Mouse (Mus musculus): ENCODE results near the gene Cep295. TPM values are rescaled to one million over a fixed set of nuclear protein-coding genes. Genes with fewer than 3 reads are reported as not detected.

Cep295 gene
- polyA plus RNA-seq, 1 experiment from 2014 or later: 26.2 TPM

DNA sequence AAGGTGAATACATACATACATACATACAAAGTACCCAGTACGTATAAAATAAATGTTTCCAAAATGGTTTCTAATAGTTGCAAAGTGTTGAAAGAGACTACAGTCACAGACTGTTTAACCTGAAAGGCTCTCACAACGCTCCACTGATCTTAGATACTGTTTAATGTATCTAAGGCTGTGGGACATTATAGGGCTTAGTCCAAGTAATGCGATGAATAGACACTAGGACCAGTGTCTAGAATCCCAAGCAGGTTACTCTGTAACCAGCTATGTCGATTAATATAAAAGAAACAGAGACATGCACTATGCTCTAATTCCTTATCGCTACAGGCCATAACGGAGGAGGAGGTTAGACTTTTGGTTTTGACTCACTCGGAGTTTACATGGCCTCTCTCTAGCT lies 60.5 kb downstream of the Cep295 start:
- Histone ChIP-seq H3K4me3 (ENCODE audit: low read depth, low read length) (no peak overlapping the region), H3K9me3 (ENCODE audit: low read depth, low read length) (no peaks in the 10 kb centered on the region), H3K4me2 (no peak overlapping the region), H3K27ac (ENCODE audit: low read depth) (no peak overlapping the region), H3K36me3 (ENCODE audit: insufficient read depth) (no peaks in the 10 kb centered on the region), H3K27me3 (ENCODE audit: insufficient read depth, low read length) (no peaks in the 10 kb centered on the region), H3K4me1 (ENCODE audit: insufficient read depth) (no peaks in the 10 kb centered on the region), H3K9ac (no peak overlapping the region)
- TF ChIP-seq CTCF (IDR thresholded peaks at IDR 0.05; ENCODE audit: low read depth): no peak
- no peak for ATAC-seq (ENCODE audit: insufficient read depth)
- no peak for DNase-seq
- WGBS: 86% methylated on average over 7 of the region's 7 CpGs

DNA sequence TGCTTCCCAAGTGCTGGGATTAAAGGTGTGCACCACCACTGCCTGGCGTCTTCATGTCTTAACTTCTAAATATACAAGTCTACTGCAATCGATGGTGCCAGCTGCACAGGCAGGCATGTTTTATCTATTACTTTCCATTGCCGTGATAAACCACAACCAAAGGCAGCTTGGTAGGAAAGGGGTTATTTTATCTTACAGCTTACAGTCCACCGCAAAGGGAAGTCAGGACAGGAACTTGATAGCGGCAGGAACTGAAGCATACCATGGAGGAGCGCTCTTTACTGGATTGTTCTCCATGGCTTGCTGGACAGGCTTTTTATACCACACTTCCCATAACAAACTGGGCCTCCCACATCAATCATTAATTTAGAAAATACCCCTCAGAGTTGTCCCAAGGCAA lies 68.3 kb downstream of the Cep295 start:
- H3K27me3 ChIP-seq (ENCODE audit: insufficient read depth, low read length): no peaks in the 10 kb centered on the region
- H3K4me3 ChIP-seq (ENCODE audit: low read depth, low read length): no peak overlapping the region
- ATAC-seq (ENCODE audit: insufficient read depth) (no peak), DNase-seq (no peak)
- WGBS: 81% methylated on average over 6 of the region's 6 CpGs
- no peaks in the 10 kb centered on the region for H3K9me3 ChIP-seq (ENCODE audit: low read depth, low read length)
- TF ChIP-seq CTCF (IDR thresholded peaks at IDR 0.05; ENCODE audit: low read depth): no peak
- no peaks in the 10 kb centered on the region for H3K4me1 ChIP-seq (ENCODE audit: insufficient read depth)
- no peak overlapping the region for H3K27ac ChIP-seq (ENCODE audit: low read depth)
- H3K4me2 ChIP-seq: no peak overlapping the region
- no peaks in the 10 kb centered on the region for H3K36me3 ChIP-seq (ENCODE audit: insufficient read depth)
- no peak overlapping the region for H3K9ac ChIP-seq

DNA sequence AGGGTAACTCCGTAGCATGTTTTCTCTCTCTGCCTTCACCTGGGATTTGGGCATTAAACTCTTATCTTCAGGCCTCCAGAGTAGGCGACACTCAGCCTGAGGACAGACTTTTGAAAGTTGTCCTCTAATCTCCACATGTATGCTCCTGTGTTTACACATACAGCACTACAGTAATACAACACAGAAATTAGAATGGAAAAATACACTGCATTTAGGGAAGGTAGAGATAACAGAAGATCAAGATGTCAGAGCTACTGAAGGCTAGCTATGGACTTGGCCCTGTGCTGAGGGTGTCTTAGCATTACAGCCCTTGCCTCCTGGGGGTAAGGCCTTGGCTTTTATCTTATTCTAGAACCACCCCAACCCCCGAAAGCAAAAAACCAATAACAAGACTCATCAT lies 69.2 kb downstream of the Cep295 start:
- TF ChIP-seq CTCF (IDR thresholded peaks at IDR 0.05; ENCODE audit: low read depth): no peak
- ATAC-seq (ENCODE audit: insufficient read depth): no peak
- 76% methylated on average over 3 of the region's 3 CpGs for WGBS

DNA sequence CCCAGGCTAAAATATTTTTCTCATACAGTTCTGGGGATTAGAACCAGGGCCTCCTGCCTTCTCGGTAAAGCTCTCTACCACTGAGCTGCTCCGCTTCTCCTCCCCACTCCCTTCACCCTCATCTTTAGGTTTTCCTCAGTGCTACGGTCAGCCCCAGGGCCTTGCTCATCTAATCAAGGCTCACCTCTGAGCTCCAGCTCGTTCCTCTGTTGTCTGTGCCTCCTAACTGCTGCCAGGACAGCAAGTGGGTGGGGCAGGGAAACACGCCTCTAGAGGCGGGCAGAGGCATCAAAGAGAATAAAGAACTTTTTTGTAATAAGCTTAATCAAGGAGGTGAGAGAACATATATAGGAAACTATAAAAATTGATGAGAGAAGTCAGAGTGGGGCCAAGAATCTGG lies 69.7 kb downstream of the Cep295 start:
- DNase-seq (no peak), ATAC-seq (ENCODE audit: insufficient read depth) (no peak)
- no peak overlapping the region for H3K9ac ChIP-seq
- H3K9me3 ChIP-seq (ENCODE audit: low read depth, low read length): no peaks in the 10 kb centered on the region
- H3K27me3 ChIP-seq (ENCODE audit: insufficient read depth, low read length): no peaks in the 10 kb centered on the region
- H3K36me3 ChIP-seq (ENCODE audit: insufficient read depth): no peaks in the 10 kb centered on the region
- no peak overlapping the region for H3K4me2 ChIP-seq
- no peak for TF ChIP-seq CTCF (IDR thresholded peaks at IDR 0.05; ENCODE audit: low read depth)
- 60% methylated on average over 6 of the region's 6 CpGs for WGBS
- no peaks in the 10 kb centered on the region for H3K4me1 ChIP-seq (ENCODE audit: insufficient read depth)
- no peak overlapping the region for H3K27ac ChIP-seq (ENCODE audit: low read depth)
- no peak overlapping the region for H3K4me3 ChIP-seq (ENCODE audit: low read depth, low read length)

More for the DNA sequence above, 69.2 kb downstream of the Cep295 start:
- no peak overlapping the region for H3K27ac ChIP-seq (ENCODE audit: low read depth)
- no peaks in the 10 kb centered on the region for H3K4me1 ChIP-seq (ENCODE audit: insufficient read depth)
- H3K36me3 ChIP-seq (ENCODE audit: insufficient read depth): no peaks in the 10 kb centered on the region
- no peaks in the 10 kb centered on the region for H3K9me3 ChIP-seq (ENCODE audit: low read depth, low read length)
- H3K4me3 ChIP-seq (ENCODE audit: low read depth, low read length): no peak overlapping the region
- H3K27me3 ChIP-seq (ENCODE audit: insufficient read depth, low read length): no peaks in the 10 kb centered on the region
- no peak overlapping the region for H3K4me2 ChIP-seq
- no peak for DNase-seq
- H3K9ac ChIP-seq: no peak overlapping the region

DNA sequence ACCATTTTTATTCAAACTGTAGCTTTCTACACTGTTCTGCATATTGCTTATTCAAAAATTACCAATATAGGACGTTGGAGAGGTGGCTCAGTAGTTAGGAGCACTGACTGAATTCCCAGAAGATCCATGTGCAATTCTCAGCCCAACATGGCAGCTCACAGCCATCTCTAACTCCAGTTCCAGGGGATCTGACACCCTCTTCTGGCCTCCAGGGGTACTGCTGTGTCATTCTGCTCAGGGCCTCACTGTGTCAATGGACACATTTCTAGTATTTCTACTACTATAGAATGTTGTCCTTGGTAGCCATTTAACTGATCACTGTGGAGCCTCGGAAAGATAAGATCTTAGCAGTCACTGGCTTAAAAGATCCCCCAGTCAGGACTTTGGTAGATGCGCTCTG lies 72.1 kb downstream of the Cep295 start:
- 74% methylated on average over 3 of the region's 3 CpGs for WGBS
- H3K4me2 ChIP-seq: no peak overlapping the region
- no peak overlapping the region for H3K27ac ChIP-seq (ENCODE audit: low read depth)
- no peak overlapping the region for H3K9ac ChIP-seq
- no peaks in the 10 kb centered on the region for H3K27me3 ChIP-seq (ENCODE audit: insufficient read depth, low read length)
- ATAC-seq (ENCODE audit: insufficient read depth) (no peak), DNase-seq (no peak)
- peak; percentile 36 for TF ChIP-seq CTCF (IDR thresholded peaks at IDR 0.05; ENCODE audit: low read depth)
- H3K36me3 ChIP-seq (ENCODE audit: insufficient read depth): no peaks in the 10 kb centered on the region
- H3K4me3 ChIP-seq (ENCODE audit: low read depth, low read length): no peak overlapping the region
- H3K9me3 ChIP-seq (ENCODE audit: low read depth, low read length): no peaks in the 10 kb centered on the region
- H3K4me1 ChIP-seq (ENCODE audit: insufficient read depth): 0 out of 2 replicates have a peak, but pooled peaks cover 5% of the 10 kb centered on the region

DNA sequence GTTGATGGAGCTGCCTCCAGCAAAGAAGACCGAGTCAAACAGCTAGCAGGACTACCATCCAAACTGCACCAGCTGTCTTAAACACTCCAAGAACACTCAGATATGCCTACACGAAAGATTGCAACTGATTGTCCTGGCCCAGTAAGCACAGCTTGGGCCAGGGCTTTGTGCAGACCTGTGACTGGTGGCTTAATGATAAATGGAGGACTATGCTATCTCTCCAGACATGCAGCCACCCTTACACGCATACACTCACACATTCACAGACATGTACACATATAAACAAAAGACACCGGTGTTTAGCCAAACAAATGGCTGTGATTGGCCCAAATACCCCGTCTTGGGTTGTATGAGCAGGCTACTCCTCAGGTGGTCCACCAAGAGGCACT lies 77.1 kb downstream of the Cep295 start:
- 43% methylated on average over 5 of the region's 5 CpGs for WGBS
- Histone ChIP-seq H3K27ac (ENCODE audit: low read depth) (0 out of 2 replicates have a peak overlapping the region, but pooled peaks have one; percentile 37), H3K4me1 (ENCODE audit: insufficient read depth) (peaks cover 9% of the 10 kb centered on the region), H3K4me2 (peak overlapping the region; percentile 78), H3K9ac (peak overlapping the region; percentile 85), H3K4me3 (ENCODE audit: low read depth, low read length) (peak overlapping the region; percentile 88), H3K36me3 (ENCODE audit: insufficient read depth) (peaks cover 16% of the 10 kb centered on the region), H3K9me3 (ENCODE audit: low read depth, low read length) (no peaks in the 10 kb centered on the region), H3K27me3 (ENCODE audit: insufficient read depth, low read length) (no peaks in the 10 kb centered on the region)
- peak; percentile 13; the same call in 1 of the 2 replicates for ATAC-seq (ENCODE audit: insufficient read depth)
- no peak for DNase-seq
- TF ChIP-seq CTCF (IDR thresholded peaks at IDR 0.05; ENCODE audit: low read depth): no peak

DNA sequence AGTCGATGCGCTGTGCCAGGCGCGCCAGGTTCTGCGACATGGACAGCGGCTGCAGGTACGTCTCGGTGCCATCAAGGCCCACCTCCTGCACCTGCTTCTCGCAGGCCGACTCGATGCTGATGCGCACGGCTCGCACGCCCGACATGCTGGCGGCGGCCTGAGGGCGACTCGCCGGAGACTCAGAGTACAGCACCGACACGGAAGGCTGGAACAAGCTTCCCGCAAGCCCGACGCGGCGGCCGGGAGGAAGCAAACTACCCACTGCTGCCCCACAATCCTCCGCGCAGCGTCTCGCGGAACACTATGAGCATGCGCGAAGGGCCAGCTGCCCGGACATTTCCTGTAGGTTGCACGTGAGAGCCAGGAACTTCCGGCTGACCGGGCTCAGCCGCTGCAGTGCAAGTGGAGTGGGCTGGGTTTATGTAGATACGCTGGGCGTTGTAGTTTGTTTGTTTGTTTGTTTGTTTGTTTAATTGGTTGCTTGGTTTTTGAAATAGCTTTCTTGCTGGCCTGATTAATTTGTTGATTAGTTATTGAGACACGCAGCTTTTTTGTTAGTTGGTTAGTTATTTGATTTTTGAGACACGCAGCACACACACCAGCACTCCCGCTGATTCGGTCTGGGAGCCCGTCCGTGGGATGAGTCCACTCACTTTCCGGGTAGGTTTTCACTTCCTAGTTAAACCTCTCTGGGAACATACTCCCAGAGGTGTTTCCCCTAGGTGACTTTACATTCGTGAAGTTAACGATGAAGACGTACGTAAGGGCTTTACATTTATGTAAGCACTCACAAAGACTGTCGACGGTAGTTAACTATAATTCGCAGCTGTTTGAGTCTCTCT lies 77.7 kb downstream of the Cep295 start, which contains the start of gene Med17:
Gene Med17, minus strand, starts transcription at position 283 of the 842 bp plus-strand sequence.
- H3K27me3 ChIP-seq (ENCODE audit: insufficient read depth, low read length): no peaks in the 10 kb centered on the region
- no peak for TF ChIP-seq CTCF (IDR thresholded peaks at IDR 0.05; ENCODE audit: low read depth)
- H3K27ac ChIP-seq (ENCODE audit: low read depth): peak within 1 kb of the TSS; percentile 79
- H3K9me3 ChIP-seq (ENCODE audit: low read depth, low read length): no peaks in the 10 kb centered on the region
- peak within 1 kb of the TSS; percentile 85 for H3K9ac ChIP-seq
- peaks cover 9% of the 10 kb centered on the region for H3K4me1 ChIP-seq (ENCODE audit: insufficient read depth)
- H3K4me3 ChIP-seq (ENCODE audit: low read depth, low read length): peak within 1 kb of the TSS; percentile 88
- peak; percentile 98 for DNase-seq
- peak; percentile 99 for ATAC-seq (ENCODE audit: insufficient read depth)
- H3K36me3 ChIP-seq (ENCODE audit: insufficient read depth): peaks cover 22% of the 10 kb centered on the region
- under 1% methylated on average over 57 of the region's 57 CpGs for WGBS
- H3K4me2 ChIP-seq: peak within 1 kb of the TSS; percentile 78
